Mouse (Mus musculus): ENCODE data around the gene Odc1. TPM values are rescaled to one million over a fixed set of nuclear protein-coding genes. Genes with fewer than 3 reads are reported as not detected.

Gene Odc1
- polyA plus RNA-seq, 1 experiment = not detected

GRCm38 (mm10) chr12:17556430-17557343 lies 12.1 kb downstream of the Odc1 start:
- WGBS = 19% methylated on average over 21 of the region's 21 CpGs
- no peak overlapping the region for H3K27ac ChIP-seq (ENCODE audit: insufficient read depth, low read depth, low read length)

DNA sequence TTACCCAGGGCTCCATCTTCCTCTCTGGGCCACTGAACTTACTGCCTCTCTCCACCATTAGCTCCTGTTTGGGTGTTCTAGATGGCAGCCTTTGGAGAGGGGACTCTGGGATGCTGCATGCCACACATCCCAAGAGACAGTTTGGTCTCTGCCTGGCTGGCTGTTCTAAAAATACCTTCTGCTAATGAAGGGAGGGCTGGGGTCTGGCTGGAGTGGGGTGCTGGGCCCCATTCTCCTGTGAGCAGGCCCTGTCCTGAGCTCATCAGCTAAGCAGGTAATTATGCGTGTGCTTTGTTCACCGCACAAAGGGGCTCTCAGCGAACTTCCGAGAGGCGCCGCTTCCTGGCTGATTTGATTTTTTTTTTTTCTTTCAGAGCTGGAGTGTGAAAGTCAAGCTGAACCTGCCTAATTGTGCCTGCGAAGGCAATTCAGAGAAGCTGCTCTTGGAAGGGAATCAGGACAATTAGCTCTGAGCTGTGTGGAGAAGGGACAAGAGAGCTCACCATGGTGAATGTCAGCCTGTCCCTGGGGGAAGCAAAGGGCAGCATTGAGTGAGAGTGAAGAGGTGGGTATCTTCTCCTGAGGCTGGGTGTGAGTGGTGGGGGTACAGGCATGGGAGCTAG lies 12.9 kb downstream of the Odc1 start:
- H3K27ac ChIP-seq (ENCODE audit: insufficient read depth, low read depth, low read length) = no peak overlapping the region
- TF ChIP-seq CTCF (IDR thresholded peaks at IDR 0.05; ENCODE audit: insufficient read depth, low read depth, low read length) (no peak), POLR2A (IDR thresholded peaks at IDR 0.05; ENCODE audit: insufficient read depth, low read depth, low read length) (no peak)
- H3K4me3 ChIP-seq (ENCODE audit: insufficient read depth, low read depth, low read length) = no peak overlapping the region
- 19% methylated on average over 7 of the region's 7 CpGs for WGBS
- peaks cover 8% of the 10 kb centered on the region for H3K4me1 ChIP-seq (ENCODE audit: control insufficient read depth, insufficient read depth, low read length)

More at GRCm38 (mm10) chr12:17556430-17557343, 12.1 kb downstream of the Odc1 start:
- Histone ChIP-seq H3K4me1 (ENCODE audit: control insufficient read depth, insufficient read depth, low read length) (peaks cover 8% of the 10 kb centered on the region), H3K4me3 (ENCODE audit: insufficient read depth, low read depth, low read length) (no peak overlapping the region; the same call in 1 of the 2 replicates)
- TF ChIP-seq CTCF (IDR thresholded peaks at IDR 0.05; ENCODE audit: insufficient read depth, low read depth, low read length) (peak; percentile 74; the same call in 1 of the 2 replicates), POLR2A (IDR thresholded peaks at IDR 0.05; ENCODE audit: insufficient read depth, low read depth, low read length) (no peak)

DNA sequence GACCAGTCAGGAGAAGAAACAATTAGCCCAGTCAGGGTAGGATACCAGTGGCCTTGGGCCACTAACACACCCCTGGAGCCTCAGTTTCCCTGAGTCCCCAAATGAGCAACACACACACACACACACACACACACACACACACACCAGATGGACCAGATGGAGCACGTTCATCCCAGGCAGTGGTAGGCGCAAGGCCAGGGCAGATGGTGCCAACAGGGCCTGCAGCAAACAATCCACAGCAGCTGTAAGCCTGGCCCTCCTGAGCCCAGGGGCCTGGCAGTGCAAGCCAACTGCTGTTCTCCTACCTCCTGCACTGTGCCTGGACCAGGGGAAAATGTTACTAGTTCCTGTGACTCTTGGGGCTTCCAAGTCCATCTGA lies 13.4 kb downstream of the Odc1 start:
- Histone ChIP-seq H3K4me3 (ENCODE audit: insufficient read depth, low read depth, low read length) (no peak overlapping the region), H3K4me1 (ENCODE audit: control insufficient read depth, insufficient read depth, low read length) (peaks cover 8% of the 10 kb centered on the region), H3K27ac (ENCODE audit: insufficient read depth, low read depth, low read length) (no peak overlapping the region)
- 45% methylated on average over 2 of the region's 2 CpGs for WGBS
- TF ChIP-seq POLR2A (IDR thresholded peaks at IDR 0.05; ENCODE audit: insufficient read depth, low read depth, low read length) (no peak), CTCF (IDR thresholded peaks at IDR 0.05; ENCODE audit: insufficient read depth, low read depth, low read length) (no peak)

DNA sequence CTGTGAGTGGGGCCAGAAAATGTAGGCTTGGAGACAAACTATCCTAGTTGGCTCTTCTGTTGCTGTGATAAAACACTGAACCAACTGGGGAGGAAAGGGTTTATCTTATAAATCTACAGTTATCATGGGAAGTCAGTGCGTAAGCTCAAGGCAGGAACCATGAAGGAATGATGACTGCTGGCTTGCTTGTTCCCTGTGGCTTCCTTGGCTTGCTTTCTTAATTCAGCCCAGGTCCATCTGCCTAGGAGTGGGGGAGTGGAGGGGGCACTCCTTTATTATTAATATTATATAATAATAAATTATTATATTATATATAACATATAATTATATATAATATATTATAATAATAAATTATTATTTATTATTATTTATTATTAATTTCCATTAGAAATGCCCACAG lies 17.8 kb downstream of the Odc1 start:
- H3K4me1 ChIP-seq (ENCODE audit: control insufficient read depth, insufficient read depth, low read length) = peaks cover 4% of the 10 kb centered on the region; the same call in 1 of the 2 replicates
- TF ChIP-seq CTCF (IDR thresholded peaks at IDR 0.05; ENCODE audit: insufficient read depth, low read depth, low read length) (no peak), POLR2A (IDR thresholded peaks at IDR 0.05; ENCODE audit: insufficient read depth, low read depth, low read length) (no peak)
- H3K27ac ChIP-seq (ENCODE audit: insufficient read depth, low read depth, low read length) = no peak overlapping the region
- no peak overlapping the region for H3K4me3 ChIP-seq (ENCODE audit: insufficient read depth, low read depth, low read length)
- 92% methylated on average over 1 of the region's 1 CpGs for WGBS

- TF ChIP-seq POLR2A (IDR thresholded peaks at IDR 0.05; ENCODE audit: insufficient read depth, low read depth, low read length) (no peak), CTCF (IDR thresholded peaks at IDR 0.05; ENCODE audit: insufficient read depth, low read depth, low read length) (no peak)
- Histone ChIP-seq H3K4me3 (ENCODE audit: insufficient read depth, low read depth, low read length) (no peak overlapping the region), H3K4me1 (ENCODE audit: control insufficient read depth, insufficient read depth, low read length) (no peaks in the 10 kb centered on the region), H3K27ac (ENCODE audit: insufficient read depth, low read depth, low read length) (no peak overlapping the region)
- 94% methylated on average over 3 of the region's 3 CpGs for WGBS
Measured at GRCm38 (mm10) chr12:17565393-17566045, 20.9 kb downstream of the Odc1 start.

GRCm38 (mm10) chr12:17566046-17566408 lies 21.4 kb downstream of the Odc1 start:
- no peak overlapping the region for H3K27ac ChIP-seq (ENCODE audit: insufficient read depth, low read depth, low read length)
- H3K4me1 ChIP-seq (ENCODE audit: control insufficient read depth, insufficient read depth, low read length) = no peaks in the 10 kb centered on the region
- H3K4me3 ChIP-seq (ENCODE audit: insufficient read depth, low read depth, low read length) = no peak overlapping the region
- TF ChIP-seq POLR2A (IDR thresholded peaks at IDR 0.05; ENCODE audit: insufficient read depth, low read depth, low read length) (no peak), CTCF (IDR thresholded peaks at IDR 0.05; ENCODE audit: insufficient read depth, low read depth, low read length) (no peak)
- 88% methylated on average over 1 of the region's 1 CpGs for WGBS

DNA sequence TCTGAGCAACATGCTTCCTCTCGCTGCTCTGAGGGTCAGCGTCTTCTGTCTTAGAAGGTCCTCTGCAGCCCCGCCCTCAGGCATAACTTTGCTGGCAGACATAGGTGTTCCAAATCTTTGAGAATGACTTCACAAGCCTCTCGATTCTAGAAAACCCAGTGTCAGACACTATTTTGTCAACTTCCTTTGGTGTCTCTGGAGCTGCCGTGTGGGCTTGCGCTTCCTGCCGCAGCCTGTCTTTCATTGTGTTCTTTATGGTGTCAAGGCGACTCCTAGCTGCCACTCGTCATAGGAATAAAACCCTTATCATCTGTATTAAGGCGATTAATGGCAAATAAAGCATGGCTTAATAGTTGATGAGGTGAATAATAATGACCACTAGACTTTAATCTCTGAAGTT lies 24.0 kb downstream of the Odc1 start:
- no peak for TF ChIP-seq CTCF (IDR thresholded peaks at IDR 0.05; ENCODE audit: insufficient read depth, low read depth, low read length)
- no peak for TF ChIP-seq POLR2A (IDR thresholded peaks at IDR 0.05; ENCODE audit: insufficient read depth, low read depth, low read length)
- Histone ChIP-seq H3K27ac (ENCODE audit: insufficient read depth, low read depth, low read length) (no peak overlapping the region), H3K4me3 (ENCODE audit: insufficient read depth, low read depth, low read length) (no peak overlapping the region), H3K4me1 (ENCODE audit: control insufficient read depth, insufficient read depth, low read length) (no peaks in the 10 kb centered on the region)
- 90% methylated on average over 10 of the region's 10 CpGs for WGBS

- H3K4me3 ChIP-seq (ENCODE audit: insufficient read depth, low read depth, low read length) = no peak overlapping the region
- H3K27ac ChIP-seq (ENCODE audit: insufficient read depth, low read depth, low read length) = no peak overlapping the region
- peaks cover 7% of the 10 kb centered on the region for H3K4me1 ChIP-seq (ENCODE audit: control insufficient read depth, insufficient read depth, low read length)
- 92% methylated on average over 4 of the region's 4 CpGs for WGBS
- no peak for TF ChIP-seq POLR2A (IDR thresholded peaks at IDR 0.05; ENCODE audit: insufficient read depth, low read depth, low read length)
Measured at GRCm38 (mm10) chr12:17574591-17574990, 30.0 kb downstream of the Odc1 start.

All from olfactory bulb, adult 2 months (tissue).